Mouse (Mus musculus) liver, embryonic 14.5 days (tissue): ENCODE measurements around the gene Nudt1. TPM values are rescaled to one million over a fixed set of nuclear protein-coding genes. Genes with fewer than 3 reads are reported as not detected.

Experiments
- ATAC-seq: fragments of 200-750 bp; cut with Nextera tagmentation; 2 replicates; pipeline ENCODE4 v1.8.0; 2017; ENCODE audit warnings: moderate number of reproducible peaks, mild to moderate bottlenecking, moderate library complexity; ENCODE audit not compliant: insufficient read depth
- DNase-seq, 3 experiments: peaks; one replicate each; pipeline ENCODE4 v3.0.0-alpha.2; 2012 to 2013; ENCODE audit warnings: low read depth in 3 of 3, low spot score in 3 of 3
- H3K27ac ChIP-seq: fragments of 300-500 bp; sonication (generic); 2 replicates; pipeline ENCODE4 v1.5.1; 2014; ENCODE audit warnings: moderate library complexity, mild to moderate bottlenecking, control low read depth, inconsistent platforms
- H3K27me3 ChIP-seq: fragments of 300-500 bp; sonication (generic); 2 replicates; pipeline ENCODE4 v1.6.1; 2014; ENCODE audit warnings: mild to moderate bottlenecking, low read length, moderate library complexity; ENCODE audit not compliant: control insufficient read depth, insufficient read depth
- H3K36me3 ChIP-seq: fragments of 300-500 bp; sonication (generic); replicated peaks from 2 replicates; pipeline ENCODE4 v1.6.1; 2014; ENCODE audit warnings: low read depth; ENCODE audit not compliant: control insufficient read depth, insufficient read depth
- H3K4me1 ChIP-seq, 2 experiments: fragments of 200-500 bp in 1 of 2; fragments of 300-500 bp in 1 of 2; sonication (generic) in 1 of 2; replicated peaks; 2 replicates each; pipeline ENCODE4 v1.6.1; 2012 to 2014; ENCODE audit warnings: antibody characterized with exemption in 1 of 2, inconsistent platforms in 1 of 2, low read length in 1 of 2; ENCODE audit not compliant: control insufficient read depth in 2 of 2, insufficient read depth in 2 of 2
- H3K4me2 ChIP-seq: fragments of 300-500 bp; sonication (generic); 2 replicates; pipeline ENCODE4 v1.6.1; 2014; ENCODE audit warnings: low read depth, mild to moderate bottlenecking, control low read depth, moderate library complexity
- H3K4me3 ChIP-seq, 2 experiments: fragments of 200-500 bp in 1 of 2; fragments of 300-500 bp in 1 of 2; sonication (generic) in 1 of 2; 2 replicates each; pipeline ENCODE4 v1.5.1; 2012 to 2014; ENCODE audit warnings: low read depth in 2 of 2, low read length in 2 of 2, mild to moderate bottlenecking in 2 of 2, control low read depth in 1 of 2, inconsistent platforms in 1 of 2, moderate library complexity in 1 of 2; ENCODE audit not compliant: insufficient read depth in 1 of 2
- H3K9ac ChIP-seq: fragments of 300-500 bp; sonication (generic); replicated peaks from 2 replicates; pipeline ENCODE4 v1.6.1; 2014; ENCODE audit warnings: mild to moderate bottlenecking, control low read depth, moderate library complexity
- H3K9me3 ChIP-seq: fragments of 300-500 bp; sonication (generic); 2 replicates; pipeline ENCODE4 v1.6.1; 2016; ENCODE audit warnings: low read length, mixed read lengths; ENCODE audit not compliant: control insufficient read depth
- CTCF ChIP-seq: IDR thresholded peaks from 2 replicates; pipeline ENCODE4 v1.5.1; 2016; ENCODE audit warnings: antibody characterized with exemption, low read depth, control low read depth
- EP300 ChIP-seq: IDR thresholded peaks from 2 replicates; pipeline ENCODE4 v1.6.1; 2016; ENCODE audit warnings: antibody characterized with exemption, low read depth
- WGBS: fragments of 180-500 bp; shearing (Covaris S2); extraction: QIAGEN DNeasy Blood & Tissue Kit; methylation state at CpG from one replicate; pipeline ENCODE4 v1.1.7; 2014; ENCODE audit not compliant: insufficient replicate concordance; 5-methylcytosine and 5-hydroxymethylcytosine counted together
- polyA plus RNA-seq, 2 experiments: library from polyadenylated mRNA; depleted of rRNA in 1 of 2; stranded (reverse) in 1 of 2; unstranded in 1 of 2; fragments of >200 nt; fragmentation: Nextera tagmentation in 1 of 2; extraction: Ambion mirVana in 1 of 2; gene quantifications; 2 replicates each; pipeline versions ENCODE4 v1.2.1 to v1.2.3; 2012 to 2014

The Nudt1 gene
- polyA plus RNA-seq (2012; rRNA removed) (12.8 and 18.4 TPM in 2 replicates), polyA plus RNA-seq (2014; fragmentation: Nextera tagmentation; extraction: Ambion mirVana) (23.2 and 26.3 TPM in 2 replicates)

- Histone ChIP-seq H3K4me3 (peak within 1 kb of the TSS; percentile 89 to 94), H3K4me2 (peak within 1 kb of the TSS; percentile 81), H3K27ac (peak within 1 kb of the TSS; percentile 85), H3K9me3 (no peaks in the 10 kb centered on the region), H3K4me1 (peaks cover 18% of the 10 kb centered on the region in 2 experiments), H3K36me3 (no peaks in the 10 kb centered on the region), H3K27me3 (no peaks in the 10 kb centered on the region), H3K9ac (peak within 1 kb of the TSS; percentile 96)
- TF ChIP-seq EP300 (peak; percentile 87), CTCF (peak; percentile 49)
- peak; percentile 91 for ATAC-seq
- peak; percentile 96 to 98 (median 97) for DNase-seq
- under 1% methylated on average over 59 of the region's 60 CpGs for WGBS
These were observed at the start of gene Nudt1, which contains the start of gene Mad1l1 for GRCm38 (mm10) chr5:140321042-140321755. Gene Nudt1 (plus strand): TSS chr5:140321656. Gene Mad1l1 (minus strand): TSS chr5:140321552.

GRCm38 (mm10) chr5:140276779-140277178, 44.7 kb upstream of the Nudt1 start:
- DNase-seq (no peak), ATAC-seq (no peak)
- Histone ChIP-seq H3K4me3 (no peak overlapping the region), H3K9me3 (no peaks in the 10 kb centered on the region), H3K27me3 (no peaks in the 10 kb centered on the region), H3K9ac (no peak overlapping the region), H3K4me2 (no peak overlapping the region), H3K36me3 (no peaks in the 10 kb centered on the region; the same call in 1 of the 2 replicates), H3K4me1 (no peaks in the 10 kb centered on the region), H3K27ac (no peak overlapping the region)
- TF ChIP-seq EP300 (no peak), CTCF (no peak)
- 70% methylated on average over 6 of the region's 6 CpGs for WGBS

- H3K36me3 ChIP-seq = no peaks in the 10 kb centered on the region; the same call in 1 of the 2 replicates
- H3K27me3 ChIP-seq = no peaks in the 10 kb centered on the region
- no peak for ATAC-seq
- WGBS = 74% methylated on average over 9 of the region's 9 CpGs
- H3K4me3 ChIP-seq = no peak overlapping the region
- no peak overlapping the region for H3K9ac ChIP-seq
- DNase-seq = no peak
- TF ChIP-seq CTCF (no peak), EP300 (no peak)
- H3K27ac ChIP-seq = no peak overlapping the region
- H3K4me1 ChIP-seq = no peaks in the 10 kb centered on the region
- no peak overlapping the region for H3K4me2 ChIP-seq
- no peaks in the 10 kb centered on the region for H3K9me3 ChIP-seq
These were observed 41.3 kb upstream of the Nudt1 start for GRCm38 (mm10) chr5:140280205-140280604.

GRCm38 (mm10) chr5:140282376-140282775, 39.1 kb upstream of the Nudt1 start:
- no peaks in the 10 kb centered on the region for H3K4me1 ChIP-seq
- H3K9me3 ChIP-seq = no peaks in the 10 kb centered on the region
- no peak overlapping the region for H3K4me2 ChIP-seq
- H3K4me3 ChIP-seq = no peak overlapping the region
- H3K36me3 ChIP-seq = no peaks in the 10 kb centered on the region; the same call in 1 of the 2 replicates
- H3K9ac ChIP-seq = no peak overlapping the region
- TF ChIP-seq CTCF = no peak
- no peaks in the 10 kb centered on the region for H3K27me3 ChIP-seq
- WGBS = 77% methylated on average over 8 of the region's 8 CpGs
- ATAC-seq (no peak), DNase-seq (no peak)
- H3K27ac ChIP-seq = no peak overlapping the region

GRCm38 (mm10) chr5:140282900-140283299, 38.6 kb upstream of the Nudt1 start:
- Histone ChIP-seq H3K27me3 (no peaks in the 10 kb centered on the region), H3K4me1 (no peaks in the 10 kb centered on the region), H3K9me3 (no peaks in the 10 kb centered on the region), H3K36me3 (no peaks in the 10 kb centered on the region; the same call in 1 of the 2 replicates), H3K27ac (no peak overlapping the region), H3K9ac (no peak overlapping the region), H3K4me3 (no peak overlapping the region), H3K4me2 (no peak overlapping the region)
- no peak for TF ChIP-seq EP300
- no peak for TF ChIP-seq CTCF
- DNase-seq (no peak), ATAC-seq (no peak)
- WGBS = 92% methylated on average over 3 of the region's 3 CpGs
